Mouse (Mus musculus): ENCODE results near the gene Cd86. TPM values are rescaled to one million over a fixed set of nuclear protein-coding genes. Genes with fewer than 3 reads are reported as not detected.

The Cd86 gene
- polyA plus RNA-seq, 1 experiment from 2014 or later: 1.7 TPM

- H3K4me2 ChIP-seq (replicated peaks): no peak overlapping the region
- WGBS: 95% methylated on average over 8 of the region's 8 CpGs
- no peak for ATAC-seq (ENCODE audit: low FRiP score, low read depth)
- H3K27me3 ChIP-seq: no peaks in the 10 kb centered on the region
- H3K4me1 ChIP-seq: no peaks in the 10 kb centered on the region
- H3K9me3 ChIP-seq: no peaks in the 10 kb centered on the region
- no peak overlapping the region for H3K9ac ChIP-seq (replicated peaks)
- H3K4me3 ChIP-seq: no peak overlapping the region
- no peak overlapping the region for H3K27ac ChIP-seq (replicated peaks)
- H3K36me3 ChIP-seq: no peaks in the 10 kb centered on the region
Observed at GRCm38 (mm10) chr16:36632229-36632628, 33.7 kb downstream of the Cd86 start.

GRCm38 (mm10) chr16:36631607-36632006, 34.3 kb downstream of the Cd86 start:
- Histone ChIP-seq H3K9me3 (no peaks in the 10 kb centered on the region), H3K27ac (replicated peaks) (no peak overlapping the region), H3K36me3 (no peaks in the 10 kb centered on the region), H3K4me3 (no peak overlapping the region), H3K4me1 (no peaks in the 10 kb centered on the region), H3K27me3 (no peaks in the 10 kb centered on the region), H3K9ac (replicated peaks) (no peak overlapping the region), H3K4me2 (replicated peaks) (no peak overlapping the region)
- WGBS: 94% methylated on average over 5 of the region's 5 CpGs
- no peak for ATAC-seq (ENCODE audit: low FRiP score, low read depth)

GRCm38 (mm10) chr16:36627740-36628139, 38.1 kb downstream of the Cd86 start:
- H3K4me2 ChIP-seq (replicated peaks): no peak overlapping the region
- no peaks in the 10 kb centered on the region for H3K36me3 ChIP-seq
- H3K27ac ChIP-seq (replicated peaks): no peak overlapping the region
- WGBS: 96% methylated on average over 1 of the region's 1 CpGs
- no peak for ATAC-seq (ENCODE audit: low FRiP score, low read depth)
- H3K9me3 ChIP-seq: no peaks in the 10 kb centered on the region
- H3K4me1 ChIP-seq: no peaks in the 10 kb centered on the region
- no peak overlapping the region for H3K4me3 ChIP-seq
- no peaks in the 10 kb centered on the region for H3K27me3 ChIP-seq
- no peak overlapping the region for H3K9ac ChIP-seq (replicated peaks)

GRCm38 (mm10) chr16:36626567-36627197, 39.2 kb downstream of the Cd86 start:
- no peaks in the 10 kb centered on the region for H3K4me1 ChIP-seq
- ATAC-seq (ENCODE audit: low FRiP score, low read depth): no peak
- no peak overlapping the region for H3K4me3 ChIP-seq
- H3K4me2 ChIP-seq (replicated peaks): no peak overlapping the region
- no peaks in the 10 kb centered on the region for H3K27me3 ChIP-seq
- 89% methylated on average over 5 of the region's 5 CpGs for WGBS
- no peaks in the 10 kb centered on the region for H3K36me3 ChIP-seq
- no peak overlapping the region for H3K27ac ChIP-seq (replicated peaks)
- no peaks in the 10 kb centered on the region for H3K9me3 ChIP-seq
- no peak overlapping the region for H3K9ac ChIP-seq (replicated peaks)

- Histone ChIP-seq H3K27ac (replicated peaks) (no peak overlapping the region), H3K9ac (replicated peaks) (no peak overlapping the region), H3K36me3 (no peaks in the 10 kb centered on the region), H3K4me3 (no peak overlapping the region), H3K4me1 (no peaks in the 10 kb centered on the region), H3K9me3 (no peaks in the 10 kb centered on the region), H3K4me2 (replicated peaks) (no peak overlapping the region), H3K27me3 (no peaks in the 10 kb centered on the region)
- 94% methylated on average over 1 of the region's 1 CpGs for WGBS
- no peak for ATAC-seq (ENCODE audit: low FRiP score, low read depth)
Observed at GRCm38 (mm10) chr16:36625909-36626308, 40.0 kb downstream of the Cd86 start.

- H3K27me3 ChIP-seq: no peaks in the 10 kb centered on the region
- no peak overlapping the region for H3K9ac ChIP-seq (replicated peaks)
- H3K27ac ChIP-seq (replicated peaks): no peak overlapping the region
- no peaks in the 10 kb centered on the region for H3K4me1 ChIP-seq
- 84% methylated on average over 3 of the region's 3 CpGs for WGBS
- H3K9me3 ChIP-seq: no peaks in the 10 kb centered on the region
- no peak overlapping the region for H3K4me2 ChIP-seq (replicated peaks)
- no peak for ATAC-seq (ENCODE audit: low FRiP score, low read depth)
- no peak overlapping the region for H3K4me3 ChIP-seq
- no peaks in the 10 kb centered on the region for H3K36me3 ChIP-seq
Observed at GRCm38 (mm10) chr16:36622320-36622719, 43.6 kb downstream of the Cd86 start.

- Histone ChIP-seq H3K9me3 (no peaks in the 10 kb centered on the region), H3K9ac (replicated peaks) (no peak overlapping the region), H3K36me3 (no peaks in the 10 kb centered on the region), H3K4me1 (no peaks in the 10 kb centered on the region), H3K4me3 (no peak overlapping the region), H3K27ac (replicated peaks) (no peak overlapping the region), H3K27me3 (no peaks in the 10 kb centered on the region), H3K4me2 (replicated peaks) (no peak overlapping the region)
- ATAC-seq (ENCODE audit: low FRiP score, low read depth): no peak
- WGBS: 68% methylated on average over 3 of the region's 3 CpGs
Observed at GRCm38 (mm10) chr16:36621108-36621507, 44.8 kb downstream of the Cd86 start.

GRCm38 (mm10) chr16:36613701-36614100, 52.2 kb downstream of the Cd86 start:
- H3K36me3 ChIP-seq: no peaks in the 10 kb centered on the region
- H3K9ac ChIP-seq (replicated peaks): no peak overlapping the region
- no peak for ATAC-seq (ENCODE audit: low FRiP score, low read depth)
- no peak overlapping the region for H3K4me3 ChIP-seq
- H3K9me3 ChIP-seq: no peaks in the 10 kb centered on the region
- H3K27me3 ChIP-seq: no peaks in the 10 kb centered on the region
- H3K4me2 ChIP-seq (replicated peaks): no peak overlapping the region
- no peaks in the 10 kb centered on the region for H3K4me1 ChIP-seq
- 81% methylated on average over 2 of the region's 2 CpGs for WGBS
- H3K27ac ChIP-seq (replicated peaks): no peak overlapping the region

- Histone ChIP-seq H3K36me3 (no peaks in the 10 kb centered on the region), H3K4me2 (replicated peaks) (no peak overlapping the region), H3K9ac (replicated peaks) (no peak overlapping the region), H3K27ac (replicated peaks) (no peak overlapping the region), H3K4me1 (no peaks in the 10 kb centered on the region), H3K4me3 (no peak overlapping the region), H3K9me3 (no peaks in the 10 kb centered on the region), H3K27me3 (no peaks in the 10 kb centered on the region)
- no peak for ATAC-seq (ENCODE audit: low FRiP score, low read depth)
- WGBS: 91% methylated on average over 3 of the region's 3 CpGs
Observed at GRCm38 (mm10) chr16:36602632-36603031, 63.2 kb downstream of the Cd86 start.

GRCm38 (mm10) chr16:36598265-36598664, 67.6 kb downstream of the Cd86 start:
- 82% methylated on average over 4 of the region's 4 CpGs for WGBS

GRCm38 (mm10) chr16:36596671-36597410, 69.0 kb downstream of the Cd86 start:
- no peak overlapping the region for H3K4me2 ChIP-seq (replicated peaks)
- no peak overlapping the region for H3K4me3 ChIP-seq
- no peak overlapping the region for H3K9ac ChIP-seq (replicated peaks)
- no peaks in the 10 kb centered on the region for H3K9me3 ChIP-seq
- H3K27me3 ChIP-seq: no peaks in the 10 kb centered on the region
- no peaks in the 10 kb centered on the region for H3K4me1 ChIP-seq
- no peaks in the 10 kb centered on the region for H3K36me3 ChIP-seq
- ATAC-seq (ENCODE audit: low FRiP score, low read depth): no peak
- H3K27ac ChIP-seq (replicated peaks): no peak overlapping the region
- 91% methylated on average over 10 of the region's 10 CpGs for WGBS

More at GRCm38 (mm10) chr16:36598265-36598664, 67.6 kb downstream of the Cd86 start:
- Histone ChIP-seq H3K9ac (replicated peaks) (no peak overlapping the region), H3K27ac (replicated peaks) (no peak overlapping the region), H3K4me1 (no peaks in the 10 kb centered on the region), H3K36me3 (no peaks in the 10 kb centered on the region), H3K9me3 (no peaks in the 10 kb centered on the region), H3K4me3 (no peak overlapping the region), H3K4me2 (replicated peaks) (no peak overlapping the region), H3K27me3 (no peaks in the 10 kb centered on the region)
- no peak for ATAC-seq (ENCODE audit: low FRiP score, low read depth)

- Histone ChIP-seq H3K9me3 (no peaks in the 10 kb centered on the region), H3K4me3 (no peak overlapping the region), H3K4me1 (no peaks in the 10 kb centered on the region), H3K27ac (replicated peaks) (no peak overlapping the region), H3K9ac (replicated peaks) (no peak overlapping the region), H3K36me3 (no peaks in the 10 kb centered on the region), H3K4me2 (replicated peaks) (no peak overlapping the region), H3K27me3 (no peaks in the 10 kb centered on the region)
- 67% methylated on average over 1 of the region's 1 CpGs for WGBS
- no peak for ATAC-seq (ENCODE audit: low FRiP score, low read depth)
Observed at GRCm38 (mm10) chr16:36589898-36590297, 76.0 kb downstream of the Cd86 start.
